Mouse (Mus musculus) megakaryocyte, embryonic 14.5 days (primary cell): ENCODE data around the gene Pacsin2.

ENCODE experiments used
- FLI1 ChIP-seq: IDR thresholded peaks from 2 replicates; pipeline ENCODE4 v1.6.1; 2012; ENCODE audit warnings: low read length, inconsistent platforms, mixed read lengths
- GATA1 ChIP-seq: IDR thresholded peaks from 3 replicates; pipeline ENCODE4 v1.6.1; 2012; ENCODE audit warnings: mixed read lengths, low read length, inconsistent platforms, borderline replicate concordance

- no peak for TF ChIP-seq GATA1
- no peak for TF ChIP-seq FLI1
Observed at GRCm38 (mm10) chr15:83460891-83461290, 3.5 kb downstream of the Pacsin2 start.
